Mouse (Mus musculus): ENCODE results near the gene Larp4b. TPM values are rescaled to one million over a fixed set of nuclear protein-coding genes. Genes with fewer than 3 reads are reported as not detected.
"Not testable (repeated sequence)": the region's sequence is repeated elsewhere in the genome, so short reads cannot be mapped to it uniquely, and the experiment has no call there.

The Larp4b gene
- 33.0 and 37.4 TPM in 2 replicates for polyA plus RNA-seq (2016; fragmentation: Nextera tagmentation; extraction: Ambion mirVana)

GRCm38 (mm10) chr13:9093316-9094155 is at the start of gene Larp4b:
Gene Larp4b (plus strand): TSS chr13:9093881.
- H3K27me3 ChIP-seq (replicated peaks): 0 out of 2 replicates have a peak, but pooled peaks cover 2% of the 10 kb centered on the region
- H3K4me2 ChIP-seq: peak within 1 kb of the TSS; percentile 72
- H3K9ac ChIP-seq: peak within 1 kb of the TSS; percentile 97
- H3K4me3 ChIP-seq: peak within 1 kb of the TSS; percentile 96
- WGBS: 2% methylated on average over 78 of the region's 92 CpGs
- no peaks in the 10 kb centered on the region for H3K36me3 ChIP-seq
- H3K4me1 ChIP-seq (replicated peaks): peaks cover 16% of the 10 kb centered on the region
- no peaks in the 10 kb centered on the region for H3K9me3 ChIP-seq (replicated peaks)
- ATAC-seq (ENCODE audit: insufficient number of reproducible peaks, low FRiP score): peak; percentile 100
- H3K27ac ChIP-seq (ENCODE audit: poor library complexity, severe bottlenecking): peak within 1 kb of the TSS; percentile 95

GRCm38 (mm10) chr13:9044731-9045130 is 49.0 kb upstream of the Larp4b start:
- 89% methylated on average over 1 of the region's 1 CpGs for WGBS
- H3K27me3 ChIP-seq (replicated peaks): no peaks in the 10 kb centered on the region
- peaks cover 9% of the 10 kb centered on the region for H3K9me3 ChIP-seq (replicated peaks)
- H3K36me3 ChIP-seq: no peaks in the 10 kb centered on the region
- no peak overlapping the region for H3K9ac ChIP-seq
- no peaks in the 10 kb centered on the region for H3K4me1 ChIP-seq (replicated peaks)
- no peak overlapping the region for H3K4me2 ChIP-seq
- H3K4me3 ChIP-seq: no peak overlapping the region
- H3K27ac ChIP-seq (ENCODE audit: poor library complexity, severe bottlenecking): no peak overlapping the region
- no peak for ATAC-seq (ENCODE audit: insufficient number of reproducible peaks, low FRiP score)

- ATAC-seq (ENCODE audit: insufficient number of reproducible peaks, low FRiP score); H3K27ac ChIP-seq (ENCODE audit: poor library complexity, severe bottlenecking); H3K4me1 ChIP-seq (replicated peaks); H3K36me3 ChIP-seq; H3K4me2 ChIP-seq; H3K4me3 ChIP-seq; H3K9ac ChIP-seq; H3K27me3 ChIP-seq (replicated peaks); H3K9me3 ChIP-seq (replicated peaks): not testable (repeated sequence)
- WGBS: 54% methylated on average over 10 of the region's 10 CpGs
Measured at GRCm38 (mm10) chr13:9052049-9052691, 41.5 kb upstream of the Larp4b start.

GRCm38 (mm10) chr13:9057277-9057676 is 36.4 kb upstream of the Larp4b start:
- Histone ChIP-seq H3K9ac (no peak overlapping the region), H3K27me3 (replicated peaks) (no peaks in the 10 kb centered on the region), H3K4me3 (no peak overlapping the region), H3K4me2 (no peak overlapping the region), H3K36me3 (no peaks in the 10 kb centered on the region), H3K9me3 (replicated peaks) (no peaks in the 10 kb centered on the region), H3K27ac (ENCODE audit: poor library complexity, severe bottlenecking) (no peak overlapping the region), H3K4me1 (replicated peaks) (peaks cover 14% of the 10 kb centered on the region)
- ATAC-seq (ENCODE audit: insufficient number of reproducible peaks, low FRiP score): no peak
- 54% methylated on average over 1 of the region's 1 CpGs for WGBS

- Histone ChIP-seq H3K4me2 (no peak overlapping the region), H3K4me1 (replicated peaks) (peaks cover 14% of the 10 kb centered on the region), H3K27ac (ENCODE audit: poor library complexity, severe bottlenecking) (no peak overlapping the region), H3K9me3 (replicated peaks) (no peaks in the 10 kb centered on the region), H3K9ac (no peak overlapping the region), H3K27me3 (replicated peaks) (no peaks in the 10 kb centered on the region), H3K36me3 (no peaks in the 10 kb centered on the region), H3K4me3 (no peak overlapping the region)
- ATAC-seq (ENCODE audit: insufficient number of reproducible peaks, low FRiP score): no peak
- 86% methylated on average over 4 of the region's 4 CpGs for WGBS
Measured at GRCm38 (mm10) chr13:9058706-9059105, 35.0 kb upstream of the Larp4b start.

DNA sequence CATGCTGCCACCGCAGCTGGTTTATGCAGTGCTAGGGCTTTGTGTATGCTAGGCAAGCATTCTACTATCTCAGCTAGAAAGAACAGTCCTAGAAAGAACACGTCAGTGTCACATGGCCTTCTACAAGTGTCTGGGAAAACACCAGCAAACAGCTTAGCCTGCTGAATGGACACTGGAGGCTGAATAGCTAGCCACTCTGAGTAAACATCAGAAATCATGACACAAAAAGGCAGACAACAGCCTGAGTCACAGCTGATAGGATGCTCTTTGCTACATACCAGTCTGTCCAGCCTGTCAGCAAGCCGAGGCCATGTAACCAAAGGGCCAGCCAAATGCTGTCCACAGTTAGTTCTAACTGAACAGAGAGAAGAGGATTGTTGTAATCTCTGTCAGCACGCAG is 32.3 kb upstream of the Larp4b start:
- Histone ChIP-seq H3K4me1 (replicated peaks) (peaks cover 14% of the 10 kb centered on the region), H3K4me2 (peak overlapping the region; percentile 39), H3K27ac (ENCODE audit: poor library complexity, severe bottlenecking) (peak overlapping the region; percentile 19; the same call in 1 of the 2 replicates), H3K36me3 (no peaks in the 10 kb centered on the region), H3K9me3 (replicated peaks) (no peaks in the 10 kb centered on the region), H3K9ac (peak overlapping the region; percentile 14; the same call in 1 of the 2 replicates), H3K4me3 (no peak overlapping the region), H3K27me3 (replicated peaks) (no peaks in the 10 kb centered on the region)
- ATAC-seq (ENCODE audit: insufficient number of reproducible peaks, low FRiP score): peak; percentile 48; the same call in 1 of the 2 replicates
- WGBS: 30% methylated on average over 4 of the region's 4 CpGs

GRCm38 (mm10) chr13:9064196-9064595 is 29.5 kb upstream of the Larp4b start:
- WGBS: 69% methylated on average over 2 of the region's 2 CpGs
- Histone ChIP-seq H3K4me1 (replicated peaks) (peaks cover 14% of the 10 kb centered on the region), H3K9ac (no peak overlapping the region), H3K36me3 (no peaks in the 10 kb centered on the region), H3K4me2 (no peak overlapping the region), H3K4me3 (no peak overlapping the region), H3K9me3 (replicated peaks) (no peaks in the 10 kb centered on the region), H3K27ac (ENCODE audit: poor library complexity, severe bottlenecking) (no peak overlapping the region), H3K27me3 (replicated peaks) (no peaks in the 10 kb centered on the region)
- ATAC-seq (ENCODE audit: insufficient number of reproducible peaks, low FRiP score): no peak

DNA sequence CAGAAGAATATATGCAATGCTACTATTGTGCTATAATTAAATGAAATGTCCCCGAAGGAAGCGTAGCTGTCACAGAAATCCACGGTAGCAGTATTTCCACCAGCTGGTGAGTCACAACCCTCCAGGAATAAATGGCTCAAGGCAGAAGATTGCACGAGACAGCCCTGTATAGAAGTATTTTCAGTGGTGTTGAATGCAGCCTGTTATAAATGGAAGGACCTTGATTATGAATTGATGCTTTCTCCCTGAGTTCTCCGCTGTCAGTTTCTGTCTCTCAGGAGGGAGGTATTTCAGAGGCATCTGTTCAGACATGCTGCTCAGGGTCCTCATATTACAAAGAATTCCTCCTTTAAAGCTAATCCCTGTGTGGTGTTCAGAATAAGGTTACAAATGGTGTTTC is 27.6 kb upstream of the Larp4b start:
- Histone ChIP-seq H3K4me2 (no peak overlapping the region), H3K27me3 (replicated peaks) (no peaks in the 10 kb centered on the region), H3K9ac (no peak overlapping the region), H3K4me1 (replicated peaks) (peaks cover 7% of the 10 kb centered on the region), H3K4me3 (no peak overlapping the region), H3K27ac (ENCODE audit: poor library complexity, severe bottlenecking) (no peak overlapping the region), H3K9me3 (replicated peaks) (no peaks in the 10 kb centered on the region), H3K36me3 (no peaks in the 10 kb centered on the region)
- no peak for ATAC-seq (ENCODE audit: insufficient number of reproducible peaks, low FRiP score)
- WGBS: 68% methylated on average over 5 of the region's 5 CpGs

GRCm38 (mm10) chr13:9071008-9071407 is 22.7 kb upstream of the Larp4b start:
- ATAC-seq (ENCODE audit: insufficient number of reproducible peaks, low FRiP score): no peak
- H3K4me3 ChIP-seq: no peak overlapping the region
- no peak overlapping the region for H3K27ac ChIP-seq (ENCODE audit: poor library complexity, severe bottlenecking)
- H3K9me3 ChIP-seq (replicated peaks): no peaks in the 10 kb centered on the region
- no peaks in the 10 kb centered on the region for H3K36me3 ChIP-seq
- 71% methylated on average over 9 of the region's 9 CpGs for WGBS
- H3K9ac ChIP-seq: no peak overlapping the region
- H3K4me1 ChIP-seq (replicated peaks): no peaks in the 10 kb centered on the region
- H3K4me2 ChIP-seq: no peak overlapping the region
- no peaks in the 10 kb centered on the region for H3K27me3 ChIP-seq (replicated peaks)

GRCm38 (mm10) chr13:9073818-9074217 is 19.9 kb upstream of the Larp4b start:
- no peak for ATAC-seq (ENCODE audit: insufficient number of reproducible peaks, low FRiP score)
- Histone ChIP-seq H3K9me3 (replicated peaks) (no peaks in the 10 kb centered on the region), H3K27me3 (replicated peaks) (no peaks in the 10 kb centered on the region), H3K27ac (ENCODE audit: poor library complexity, severe bottlenecking) (no peak overlapping the region), H3K9ac (no peak overlapping the region), H3K4me1 (replicated peaks) (no peaks in the 10 kb centered on the region), H3K4me3 (no peak overlapping the region), H3K4me2 (no peak overlapping the region), H3K36me3 (no peaks in the 10 kb centered on the region)
- WGBS: 68% methylated on average over 4 of the region's 4 CpGs

GRCm38 (mm10) chr13:9075825-9076592 is 17.7 kb upstream of the Larp4b start:
- Histone ChIP-seq H3K4me1 (replicated peaks) (no peaks in the 10 kb centered on the region), H3K27ac (ENCODE audit: poor library complexity, severe bottlenecking) (no peak overlapping the region), H3K36me3 (no peaks in the 10 kb centered on the region), H3K9me3 (replicated peaks) (no peaks in the 10 kb centered on the region), H3K4me2 (no peak overlapping the region), H3K9ac (no peak overlapping the region), H3K4me3 (no peak overlapping the region), H3K27me3 (replicated peaks) (no peaks in the 10 kb centered on the region)
- no peak for ATAC-seq (ENCODE audit: insufficient number of reproducible peaks, low FRiP score)
- WGBS: 73% methylated on average over 7 of the region's 7 CpGs

Data from heart, embryonic 12.5 days (tissue).